Comparison of ENCODE assay signal across 25 mouse cellular contexts in the genomic region with DNA sequence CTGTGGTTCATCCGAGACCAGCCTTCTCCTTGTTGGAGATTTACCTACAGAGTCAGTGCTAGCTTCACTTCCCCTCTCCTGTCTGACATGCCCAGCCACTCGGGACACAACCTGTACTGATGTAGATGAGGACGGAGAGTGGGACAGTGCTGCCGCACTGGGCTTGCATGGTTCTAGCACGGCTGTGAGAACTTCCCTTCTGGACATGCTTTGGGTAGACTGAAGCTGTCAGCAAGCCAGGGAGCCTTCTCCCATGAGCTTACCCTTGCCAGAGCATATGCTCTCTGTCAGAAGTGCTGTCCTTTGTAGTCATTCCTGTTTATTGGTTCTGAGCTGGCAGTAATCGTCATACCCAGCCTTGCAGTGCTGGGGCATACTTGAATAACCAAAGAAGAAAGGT. TPM values are rescaled to one million over a fixed set of nuclear protein-coding genes. Genes with fewer than 3 reads are reported as not detected.
DNase-seq lines count a peak whose midpoint lies in the region; ATAC-seq lines count a peak whose summit lies in the region.
"Had no signal": no experiment of that assay in that cellular context is flagged by ENCODE, and none has a peak within 500 bp of the region (broad histone marks: within the 10 kb centered on the region; RNA-seq: fewer than 3 reads in every experiment).

No protein-coding gene starts in this region.

- H3K9ac ChIP-seq in forebrain, embryonic 16.5 days (replicated peaks; ENCODE audit: low read depth, low read length): no peak overlapping the region
- H3K9ac ChIP-seq in forebrain, embryonic 14.5 days (ENCODE audit: low read length): no peak overlapping the region
- H3K9ac ChIP-seq: embryonic facial prominence, embryonic 12.5 days; forebrain, embryonic 12.5 days; heart, embryonic 13.5 days; limb, embryonic 13.5 days; liver, embryonic 12.5 days; midbrain, embryonic 15.5 days had no signal

- H3K4me2 ChIP-seq in forebrain, embryonic 16.5 days (ENCODE audit: low read length): no peak overlapping the region
- H3K4me2 ChIP-seq in forebrain, embryonic 14.5 days (ENCODE audit: low read length): no peak overlapping the region
- H3K4me2 ChIP-seq: embryonic facial prominence, embryonic 12.5 days; forebrain, embryonic 12.5 days; heart, embryonic 13.5 days; limb, embryonic 13.5 days; liver, embryonic 12.5 days; midbrain, embryonic 15.5 days had no signal

- H3K36me3 ChIP-seq in forebrain, embryonic 16.5 days (ENCODE audit: control insufficient read depth, insufficient read depth): peaks cover 3% of the 10 kb centered on the region; the same call in 1 of the 2 replicates
- H3K36me3 ChIP-seq in forebrain, embryonic 14.5 days (ENCODE audit: control insufficient read depth, insufficient read depth, low read length): 0 out of 2 replicates have a peak, but pooled peaks cover 12% of the 10 kb centered on the region
- H3K36me3 ChIP-seq: midbrain, embryonic 15.5 days had no signal

- intact Hi-C loops in gastrocnemius, postnatal 36 days (cut with DNase I): loop anchor here (5.0 kb wide), 1 partner anchor 105 kb away; no protein-coding TSS in a partner anchor

- H3K27me3 ChIP-seq in forebrain, embryonic 16.5 days (replicated peaks; ENCODE audit: control insufficient read depth, insufficient read depth, low read length): no peaks in the 10 kb centered on the region
- no peaks in the 10 kb centered on the region for H3K27me3 ChIP-seq in forebrain, embryonic 14.5 days (replicated peaks; ENCODE audit: control insufficient read depth, insufficient read depth, low read length)
- H3K27me3 ChIP-seq: embryonic facial prominence, embryonic 12.5 days; forebrain, embryonic 12.5 days; heart, embryonic 13.5 days; limb, embryonic 13.5 days; liver, embryonic 12.5 days; midbrain, embryonic 15.5 days had no signal

- DNase-seq in forebrain, embryonic 14.5 days (ENCODE audit: low spot score): no peak
- DNase-seq in cerebellum, adult 11 months: peak; percentile 31
- DNase-seq in cerebellum, adult 9-10 months: peak; percentile 56
- no peak for DNase-seq in gastrocnemius, postnatal 36 days
- no peak for DNase-seq in testis, postnatal 10 days (ENCODE audit: low spot score)
- DNase-seq: adrenal gland, adult 2 months; heart, adult 18-20 months; heart, postnatal 14 days; kidney, adult 2 months; layer of hippocampus, adult 9-11 months; lung, adult 18-20 months; lung, postnatal 10 days; right cerebral cortex, adult 18-20 months; thymus, adult 2 months; thymus, postnatal 4 days had no signal

- WGBS in forebrain, embryonic 16.5 days: 88% methylated on average over 6 of the region's 6 CpGs
- 88% methylated on average over 6 of the region's 6 CpGs for WGBS in forebrain, embryonic 14.5 days

- peak; percentile 47 for ATAC-seq in forebrain, embryonic 16.5 days
- no peak for ATAC-seq in forebrain, embryonic 14.5 days
- peak; percentile 5; the same call in 1 of the 2 replicates for ATAC-seq in megakaryocyte-erythroid progenitor cell, adult 5-6 weeks (replicated peaks; ENCODE audit: low FRiP score, low TSS enrichment, poor library complexity, severe bottlenecking)
- ATAC-seq: CD4-positive, CD25-positive, alpha-beta regulatory T cell, adult 4 months; liver, embryonic 12.5 days; midbrain, embryonic 15.5 days had no signal

- no peaks in the 10 kb centered on the region for H3K4me1 ChIP-seq in forebrain, embryonic 16.5 days (replicated peaks; ENCODE audit: control insufficient read depth, insufficient read depth, low read length)
- no peaks in the 10 kb centered on the region for H3K4me1 ChIP-seq in forebrain, embryonic 14.5 days (ENCODE audit: control insufficient read depth, insufficient read depth, low read length)
- H3K4me1 ChIP-seq: embryonic facial prominence, embryonic 12.5 days; forebrain, embryonic 12.5 days; heart, embryonic 13.5 days; limb, embryonic 13.5 days; liver, embryonic 12.5 days; midbrain, embryonic 15.5 days had no signal

- H3K27ac ChIP-seq in forebrain, embryonic 16.5 days (ENCODE audit: low read length): no peak overlapping the region
- H3K27ac ChIP-seq in forebrain, embryonic 14.5 days (ENCODE audit: low read depth, low read length): no peak overlapping the region
- H3K27ac ChIP-seq: embryonic facial prominence, embryonic 12.5 days; forebrain, embryonic 12.5 days; heart, embryonic 13.5 days; kidney, postnatal 0 days; limb, embryonic 13.5 days; liver, embryonic 12.5 days; midbrain, embryonic 15.5 days had no signal

- no peaks in the 10 kb centered on the region for H3K9me3 ChIP-seq in forebrain, embryonic 16.5 days (ENCODE audit: control insufficient read depth, low read length)
- no peaks in the 10 kb centered on the region for H3K9me3 ChIP-seq in forebrain, embryonic 14.5 days (replicated peaks; ENCODE audit: control insufficient read depth, low read length)
- H3K9me3 ChIP-seq: embryonic facial prominence, embryonic 12.5 days; forebrain, embryonic 12.5 days; heart, embryonic 13.5 days; limb, embryonic 13.5 days; liver, embryonic 12.5 days; midbrain, embryonic 15.5 days had no signal

- H3K4me3 ChIP-seq in forebrain, embryonic 16.5 days (replicated peaks; ENCODE audit: low read length): no peak overlapping the region
- H3K4me3 ChIP-seq in forebrain, embryonic 14.5 days (ENCODE audit: low read depth, low read length): no peak overlapping the region
- H3K4me3 ChIP-seq: embryonic facial prominence, embryonic 12.5 days; forebrain, embryonic 12.5 days; heart, embryonic 13.5 days; limb, embryonic 13.5 days; liver, embryonic 12.5 days; midbrain, embryonic 15.5 days had no signal

RNA-seq across cellular contexts. Expression of gene Tmem236, which starts 22.5 kb away (rescaled TPM):
- 0.09 and 0.19 TPM in 2 replicates for polyA plus RNA-seq in forebrain, embryonic 16.5 days (2015; fragmentation: Nextera tagmentation; extraction: Ambion mirVana)
- polyA plus RNA-seq in forebrain, embryonic 14.5 days (2014; fragmentation: Nextera tagmentation; extraction: Ambion mirVana): not detected in 2 replicates
- total RNA-seq in megakaryocyte-erythroid progenitor cell, adult 5-6 weeks (2014; fragmentation: Nextera tagmentation): not detected in 2 replicates
- not detected in 2 replicates for total RNA-seq in megakaryocyte-erythroid progenitor cell, adult 5-6 weeks (2017)
- total RNA-seq in gastrocnemius, postnatal 36 days (2021): under 1 TPM; 0.10 to 0.17 TPM
- total RNA-seq: adrenal gland, adult 2 months; heart, adult 18-20 months had no signal
- polyA plus RNA-seq: adrenal gland, adult 2 months; CD4-positive, CD25-positive, alpha-beta regulatory T cell, adult 4 months; liver, embryonic 12.5 days had no signal

Comparison
In these comparisons a context has a peak if more than half of its experiments do, and no peak if none do; other contexts are left out.
1. DNase-seq: peak in cerebellum, adult 11 months (single experiment) and cerebellum, adult 9-10 months (single experiment); none in forebrain, embryonic 14.5 days (single experiment), gastrocnemius, postnatal 36 days (0 of 2) and testis, postnatal 10 days (single experiment).